Mouse (Mus musculus) retina, postnatal 1 day (tissue): ENCODE results near the gene Strn.
"Not testable (repeated sequence)": the region's sequence is repeated elsewhere in the genome, so short reads cannot be mapped to it uniquely, and the experiment has no call there.

Experiments used
- DNase-seq: peaks from one replicate; pipeline ENCODE4 v3.0.0-alpha.2; 2012

The Strn gene

DNA sequence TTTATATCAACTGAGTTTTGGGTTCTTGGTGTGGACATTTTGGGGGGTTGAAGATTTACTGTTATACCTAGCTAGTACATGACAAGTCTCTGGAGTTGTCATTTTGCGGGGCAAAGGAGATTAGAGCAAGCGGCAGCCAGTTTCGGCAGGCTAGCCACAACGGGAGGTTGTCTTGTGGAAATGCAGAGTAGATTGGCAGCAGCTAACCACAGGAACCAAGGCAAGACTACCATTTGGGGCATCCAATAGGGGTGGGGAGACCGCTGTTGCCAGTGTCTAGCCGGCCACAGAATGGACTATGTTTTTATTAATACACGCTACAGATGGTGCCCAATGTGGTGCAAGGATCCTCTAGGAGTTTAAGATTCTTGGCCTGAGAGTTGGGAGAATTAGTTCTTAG, 28.6 kb downstream of the Strn start:
- DNase-seq: no peak

DNA sequence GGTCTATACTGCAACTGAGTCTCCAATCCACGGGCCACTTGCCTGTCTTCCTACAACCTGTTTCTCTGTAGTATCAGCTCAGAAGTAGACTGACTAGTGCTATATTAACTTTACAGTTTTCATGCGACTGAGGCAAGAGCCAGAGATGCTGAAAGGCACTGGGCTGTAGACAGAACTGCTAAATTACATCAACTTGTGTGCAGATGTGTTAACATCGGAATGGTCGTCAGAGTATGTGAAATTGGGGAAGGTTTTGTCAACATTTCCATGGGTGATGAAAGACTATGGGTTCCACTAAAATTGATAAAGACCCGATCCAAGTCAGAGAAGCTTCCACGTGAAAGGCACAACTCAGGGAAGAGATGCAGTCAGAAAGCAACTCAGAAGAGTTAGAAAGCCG, 34.0 kb downstream of the Strn start:
- no peak for DNase-seq

DNA sequence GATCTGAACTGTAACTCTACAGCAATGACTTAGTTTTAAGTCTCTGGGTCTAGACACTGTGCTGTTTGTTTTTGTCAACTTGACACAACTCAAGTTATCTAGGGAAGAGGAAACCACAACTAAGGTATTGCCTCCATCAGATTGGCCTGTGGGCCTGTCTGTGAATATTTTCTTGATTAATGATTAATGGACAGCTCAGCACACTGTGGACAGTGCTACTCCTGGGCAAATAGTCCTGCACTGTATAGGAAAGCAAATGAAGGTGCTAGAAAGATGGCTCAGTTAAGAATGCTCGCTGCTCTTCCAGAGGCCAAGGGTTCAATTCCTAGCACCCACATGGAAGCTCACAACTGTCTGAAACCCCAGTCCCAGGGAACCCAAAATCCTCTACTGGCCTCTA, 38.0 kb downstream of the Strn start:
- DNase-seq: no peak

DNA sequence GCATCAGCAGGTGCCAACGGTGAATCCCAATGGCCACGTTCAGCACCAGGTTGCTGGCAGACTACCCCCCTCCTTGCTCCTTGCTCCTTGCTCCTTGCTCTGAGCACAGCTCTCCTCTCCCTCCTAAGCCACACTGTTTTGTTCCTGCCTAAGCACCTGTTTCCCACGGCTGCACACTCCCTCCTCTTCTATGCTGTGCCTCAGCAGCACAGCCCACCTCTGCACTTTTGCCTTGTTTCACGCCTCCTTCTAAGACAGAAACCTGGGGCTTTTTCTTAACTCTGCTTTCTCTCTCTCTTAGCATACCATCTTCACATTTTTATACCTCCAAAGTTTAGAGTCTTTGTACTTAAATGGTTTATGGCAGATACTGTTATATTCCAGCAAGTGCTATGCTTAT, 39.5 kb downstream of the Strn start:
- no peak for DNase-seq

DNA sequence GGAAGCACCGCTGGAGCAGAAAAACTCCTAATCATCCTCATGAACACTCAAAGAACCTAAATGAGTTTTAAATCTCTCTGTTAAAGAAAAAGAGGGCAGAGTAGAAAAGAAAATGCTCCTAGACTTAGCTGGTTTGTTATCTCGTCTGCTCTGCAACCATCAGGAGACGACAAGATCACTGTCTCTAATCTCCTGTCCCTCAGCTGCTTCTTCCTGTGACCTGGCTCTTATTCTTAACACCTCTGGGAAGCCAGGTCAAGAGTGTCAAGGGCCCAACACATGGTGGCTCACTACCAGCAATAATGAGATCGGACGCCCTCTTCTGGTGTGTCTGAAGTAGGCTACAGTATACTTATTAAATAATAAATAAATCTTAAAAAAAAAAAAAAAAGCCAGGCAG, 40.1 kb downstream of the Strn start:
- DNase-seq: no peak

DNA sequence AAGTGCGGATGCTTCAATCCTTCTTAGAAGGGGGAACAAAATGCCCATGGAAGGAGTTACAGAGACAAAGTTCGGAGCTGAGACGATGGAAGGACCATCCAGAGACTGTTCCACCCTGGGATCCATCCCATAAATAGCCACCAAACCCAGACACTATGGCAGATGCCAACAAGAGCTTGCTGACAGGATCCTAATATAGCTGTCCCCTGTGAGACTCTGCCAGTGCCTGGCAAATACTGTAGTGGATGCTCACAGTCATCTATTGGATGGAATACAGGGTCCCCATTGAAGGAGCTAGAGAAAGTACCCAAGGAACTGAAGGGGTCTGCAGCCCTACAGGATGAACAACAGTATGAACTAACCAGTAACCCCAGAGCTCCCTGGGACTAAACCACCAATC, 47.8 kb downstream of the Strn start:
- DNase-seq: not testable (repeated sequence)

DNA sequence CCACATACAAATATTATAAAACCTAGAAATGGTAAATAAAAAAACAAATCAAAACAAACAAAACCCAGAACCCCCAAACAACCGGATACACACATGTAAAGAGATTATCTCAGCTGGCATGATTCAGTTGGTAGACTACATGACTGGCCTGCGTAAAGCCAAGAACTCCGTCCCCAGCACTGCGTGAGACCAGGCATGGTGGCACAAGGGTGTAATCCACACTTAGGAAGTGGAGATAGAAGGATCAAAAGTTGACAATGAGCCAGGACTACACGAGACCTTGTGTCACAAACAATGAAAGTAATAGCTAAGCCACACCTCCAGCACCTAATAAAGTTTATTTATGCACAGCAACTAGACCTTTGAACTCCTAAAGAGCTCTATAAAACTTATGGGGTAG, 49.0 kb downstream of the Strn start:
- DNase-seq: no peak

DNA sequence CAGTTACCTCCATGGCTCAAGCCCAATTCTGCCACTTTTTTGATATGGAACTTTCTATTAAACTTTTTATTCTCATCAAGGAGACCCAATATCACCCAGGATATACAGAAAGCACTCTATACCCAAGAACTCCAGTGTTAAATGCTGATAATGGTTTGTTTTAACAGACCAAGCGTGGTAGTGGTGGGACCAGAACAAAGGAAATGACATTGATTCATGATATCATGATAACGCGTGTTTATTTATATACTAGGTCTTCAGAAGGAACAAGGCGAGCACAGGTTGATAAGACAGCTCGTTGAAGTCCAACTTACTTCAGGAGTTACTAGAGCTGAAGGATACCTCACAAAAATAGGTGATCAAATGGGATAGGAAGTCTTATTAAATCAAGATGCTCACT, 52.0 kb downstream of the Strn start:
- DNase-seq: no peak

DNA sequence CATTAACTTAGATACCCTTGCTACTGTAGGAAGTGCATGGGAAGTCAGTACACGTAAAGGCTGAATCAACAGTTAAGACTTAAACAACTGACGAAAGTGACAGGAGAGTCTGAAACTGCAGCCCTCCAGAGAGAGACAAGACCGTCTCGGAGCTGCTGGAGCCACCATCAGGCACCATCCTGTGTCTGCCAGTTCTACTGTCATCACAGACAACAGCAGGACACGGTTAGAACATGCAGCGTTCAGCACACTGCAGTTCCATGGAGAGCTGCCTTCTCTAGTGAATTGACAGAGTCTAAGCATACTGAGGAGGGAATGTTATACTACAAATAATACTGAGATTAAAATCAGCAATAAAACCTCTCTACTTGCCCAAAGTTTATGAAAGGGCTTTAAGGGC, 54.6 kb downstream of the Strn start:
- DNase-seq: no peak

DNA sequence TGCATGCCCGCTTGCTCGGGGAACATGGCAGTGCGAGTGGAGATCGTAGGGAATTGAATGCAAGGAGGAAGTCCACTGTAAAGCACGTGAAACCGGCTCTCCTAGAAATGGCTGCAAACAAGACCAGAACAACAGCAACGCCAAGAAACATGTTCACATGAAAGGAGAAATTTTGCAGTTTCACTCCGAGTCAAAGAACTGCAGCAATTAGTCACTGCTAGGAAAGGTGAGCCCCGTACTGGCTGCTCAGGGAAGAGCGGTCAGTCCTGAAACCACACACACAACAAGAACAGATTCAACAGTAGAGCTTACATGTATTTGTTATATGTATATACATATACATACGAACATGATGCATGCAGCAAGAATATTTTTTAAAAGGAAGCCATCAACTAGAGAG, 57.5 kb downstream of the Strn start:
- no peak for DNase-seq

DNA sequence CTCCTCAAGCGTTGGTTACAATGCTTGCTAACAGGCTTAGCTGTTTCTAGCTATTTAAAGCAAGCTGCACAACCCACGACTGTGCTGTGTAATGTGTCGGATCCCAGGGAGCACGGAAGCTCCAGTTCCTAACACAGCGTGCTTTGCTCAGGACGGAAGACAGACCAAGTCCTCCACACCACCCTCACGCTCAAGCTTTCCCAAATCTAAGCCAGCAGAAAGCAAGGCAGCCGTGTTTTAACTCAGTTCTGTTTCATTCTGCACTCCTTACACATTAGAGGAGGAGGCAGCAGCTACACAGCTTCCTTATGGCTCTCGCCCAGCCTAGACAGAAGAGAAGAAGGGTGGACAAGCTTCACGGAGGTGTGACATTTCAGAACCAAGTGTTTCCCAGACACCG, 60.2 kb downstream of the Strn start:
- no peak for DNase-seq

DNA sequence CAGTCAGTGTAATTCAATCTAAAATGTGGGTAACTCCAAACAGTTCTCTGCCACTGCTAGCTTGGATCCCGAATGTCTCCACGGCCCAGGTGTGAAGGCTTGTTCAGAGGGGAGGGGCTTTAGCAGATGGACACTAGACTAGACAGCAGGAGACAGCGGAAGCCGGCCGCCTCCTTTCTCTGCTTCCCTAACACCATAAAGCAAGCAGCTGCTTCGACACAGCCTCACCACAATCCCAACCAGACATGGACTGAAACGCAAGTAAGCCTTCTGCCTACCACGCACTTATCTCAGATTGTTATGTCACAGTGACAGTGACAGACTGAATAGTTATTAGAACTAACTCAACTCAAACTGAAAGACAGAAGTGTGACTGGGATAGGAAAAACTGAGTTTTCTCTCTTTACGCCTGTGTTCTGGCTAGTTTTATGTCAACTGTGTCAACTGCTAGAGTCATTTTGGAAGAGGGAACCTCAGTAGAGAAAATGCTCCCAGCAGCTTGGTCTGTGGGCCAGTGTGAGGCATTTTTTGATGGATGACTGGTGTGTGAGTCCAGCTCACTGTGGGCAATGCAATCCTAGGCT, 71.9 kb downstream of the Strn start:
- DNase-seq: no peak

DNA sequence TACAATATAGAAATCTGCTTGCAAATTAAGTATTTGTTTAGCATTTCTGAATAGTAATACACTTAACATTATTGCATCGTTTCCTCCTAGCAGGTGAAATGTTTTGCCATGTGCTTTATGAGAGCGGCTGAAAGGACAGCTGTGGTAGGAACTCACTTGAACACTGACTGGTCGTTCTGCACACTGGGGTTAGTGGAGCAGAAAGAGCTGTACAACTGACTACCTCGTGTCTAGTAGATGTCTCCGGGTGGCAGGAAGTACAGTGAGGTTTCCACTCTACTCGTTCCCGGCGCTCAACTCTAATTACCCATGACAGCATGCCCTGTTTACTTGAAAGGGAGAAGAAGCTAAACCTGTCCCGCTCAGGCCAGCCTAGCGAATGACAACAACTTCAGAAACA, 82.2 kb downstream of the Strn start:
- DNase-seq: peak; percentile 66

DNA sequence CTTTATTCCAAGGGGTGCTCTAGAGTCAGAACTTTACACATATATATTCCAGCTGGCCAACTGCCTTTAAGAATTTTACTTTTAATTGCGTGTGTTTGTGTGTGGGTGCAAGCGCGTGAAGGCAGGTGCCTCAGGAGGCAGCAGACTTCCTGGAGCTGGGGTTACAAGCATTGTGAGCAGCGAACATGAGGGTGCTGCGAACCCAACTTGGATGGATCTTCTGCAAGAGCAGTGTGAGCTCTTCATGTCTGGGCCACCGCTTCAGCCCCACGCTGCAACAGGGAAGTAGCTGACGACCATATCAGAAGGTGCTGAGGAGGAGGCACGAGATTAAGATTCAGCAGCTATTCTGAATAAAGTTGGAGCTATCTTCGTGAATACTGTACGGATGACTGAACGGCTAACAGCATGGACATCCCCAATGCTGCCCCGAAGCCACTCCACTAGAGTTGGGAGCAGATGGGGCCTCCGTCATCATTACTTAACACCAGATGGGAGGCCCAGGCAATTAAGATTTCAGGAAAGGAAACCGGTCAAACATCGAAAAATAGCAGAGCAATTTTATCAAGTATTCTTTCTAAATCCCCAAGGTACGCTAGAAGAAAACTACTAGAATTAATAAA, 93.0 kb downstream of the Strn start:
- DNase-seq: peak; percentile 69

DNA sequence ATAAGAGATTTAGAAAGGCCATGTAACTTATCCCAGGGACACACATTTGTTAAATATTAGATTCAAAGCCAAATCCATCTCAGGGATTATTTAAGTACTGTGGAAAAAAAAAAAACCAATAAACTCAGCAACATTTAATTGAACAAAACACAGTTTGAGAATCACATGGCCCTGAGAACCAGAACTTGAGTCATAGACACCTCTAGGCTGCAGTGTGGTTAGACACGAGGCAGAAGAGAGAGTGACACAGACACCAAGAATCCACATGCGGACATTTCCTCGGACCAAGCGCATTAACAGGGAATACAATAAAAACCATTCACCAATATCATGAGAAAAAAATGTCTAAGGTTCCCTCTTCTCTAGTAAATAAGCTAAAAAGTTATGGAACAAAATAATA, 94.7 kb downstream of the Strn start:
- DNase-seq: no peak

DNA sequence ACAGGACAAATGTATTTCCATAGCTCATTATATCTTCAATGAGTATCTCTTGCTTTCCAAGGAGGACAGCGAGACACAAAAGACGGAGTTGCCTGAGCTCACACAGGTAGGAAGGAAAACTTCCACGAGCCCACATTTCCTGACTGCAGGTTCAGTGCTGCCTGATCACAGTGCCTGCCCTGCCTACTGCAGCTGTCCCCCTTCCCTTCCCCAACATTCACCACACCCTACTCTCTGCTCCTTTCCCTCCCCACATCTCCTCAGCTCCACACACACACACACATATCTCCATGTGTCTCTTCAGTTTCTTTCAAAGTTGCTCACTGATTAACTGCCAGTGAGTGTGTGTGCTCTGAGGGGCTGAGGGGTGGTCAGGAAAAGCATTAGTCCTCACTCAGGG, 96.6 kb downstream of the Strn start:
- DNase-seq: no peak

DNA sequence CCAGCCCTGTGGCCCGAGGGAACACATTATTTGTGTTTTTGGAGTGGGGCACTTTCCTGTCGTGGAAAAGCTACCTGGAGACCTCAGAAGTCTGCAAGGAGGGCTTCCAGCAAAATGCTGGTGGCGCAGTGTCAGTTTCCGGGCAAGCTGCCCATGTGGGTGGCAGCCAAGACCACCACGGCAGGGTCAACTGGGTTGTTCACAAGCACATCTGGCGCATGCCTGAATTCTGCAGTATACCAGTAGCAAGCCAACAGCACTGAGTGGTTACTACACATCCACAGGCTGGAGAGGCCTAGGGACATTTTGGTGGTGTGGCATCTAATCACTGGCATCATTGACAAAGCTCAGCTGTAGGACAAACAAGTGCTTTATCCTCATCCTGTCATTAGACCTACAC, 97.9 kb downstream of the Strn start:
- DNase-seq: no peak

DNA sequence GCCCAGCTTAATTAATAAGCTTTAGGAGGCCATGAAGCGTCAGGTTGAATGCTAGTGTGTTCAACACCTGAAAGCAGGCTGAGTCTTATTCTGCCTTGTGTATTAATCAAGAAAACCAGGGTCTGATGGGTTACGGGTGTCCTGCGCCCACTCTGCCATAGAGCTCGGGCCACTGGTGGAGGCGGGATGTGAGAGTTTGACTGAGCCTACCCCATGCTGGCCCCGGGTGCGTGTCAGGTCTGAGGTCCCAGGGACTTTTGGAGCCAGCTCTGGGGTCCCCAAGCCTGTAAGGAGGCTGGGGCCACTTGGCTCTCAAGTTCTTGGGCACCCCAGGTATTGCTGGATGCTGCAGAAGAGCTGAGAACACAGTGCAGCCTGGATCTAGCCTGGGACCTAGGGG, 99.9 kb downstream of the Strn start:
- DNase-seq: no peak

DNA sequence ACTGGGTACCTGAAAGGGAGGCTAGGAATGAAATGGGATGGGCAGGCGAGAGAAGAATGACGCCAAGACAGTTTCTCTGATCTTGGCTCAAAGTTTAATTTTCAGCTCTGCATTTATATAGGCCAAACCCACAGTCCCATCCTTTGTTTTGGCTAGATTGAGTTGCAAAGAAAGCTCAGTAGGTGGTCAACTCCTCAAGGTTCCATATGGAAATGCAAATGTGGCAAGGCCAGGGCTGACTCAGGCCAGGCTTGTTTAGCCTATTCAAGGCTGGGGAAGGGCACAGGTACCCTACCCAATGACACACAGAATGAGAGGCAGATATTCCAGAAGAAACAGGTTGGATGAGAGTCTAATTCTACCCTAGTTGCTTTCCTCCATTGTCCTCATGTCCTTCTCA, 101.4 kb downstream of the Strn start:
- DNase-seq: no peak

DNA sequence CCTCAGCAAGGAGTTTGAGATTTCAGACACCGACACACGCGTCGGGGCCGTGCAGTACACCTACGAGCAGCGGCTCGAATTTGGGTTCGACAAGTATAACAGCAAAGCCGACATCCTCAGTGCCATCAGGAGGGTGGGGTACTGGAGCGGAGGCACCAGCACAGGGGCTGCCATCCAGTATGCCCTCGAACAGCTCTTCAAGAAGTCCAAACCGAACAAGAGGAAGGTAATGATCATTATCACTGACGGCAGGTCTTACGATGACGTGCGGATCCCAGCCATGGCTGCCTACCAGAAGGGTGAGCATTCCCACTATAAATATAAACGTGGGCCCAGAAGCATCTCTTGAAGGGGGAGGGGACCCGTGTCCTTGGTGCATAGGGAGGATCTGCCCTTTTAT, 112.1 kb downstream of the Strn start:
- no peak for DNase-seq

DNA sequence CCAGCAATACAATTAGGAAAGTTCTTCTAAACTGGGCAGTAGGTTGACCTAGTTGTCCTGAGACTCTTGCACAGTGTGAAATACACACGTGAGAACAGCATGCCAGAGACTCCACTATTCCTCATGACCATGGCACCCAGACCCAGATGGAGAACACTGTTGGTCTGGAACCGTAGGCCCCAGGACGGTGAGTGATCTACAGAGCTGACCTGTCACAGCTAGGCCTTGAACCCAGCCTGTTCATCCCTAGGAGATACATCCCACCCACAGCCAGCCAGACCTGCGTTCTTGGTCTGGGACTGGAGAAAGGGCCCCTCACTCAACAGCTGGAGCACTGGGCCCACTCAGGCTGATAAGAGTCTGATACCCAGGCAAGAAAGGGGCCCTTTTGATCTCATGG, 115.1 kb downstream of the Strn start:
- DNase-seq: no peak

DNA sequence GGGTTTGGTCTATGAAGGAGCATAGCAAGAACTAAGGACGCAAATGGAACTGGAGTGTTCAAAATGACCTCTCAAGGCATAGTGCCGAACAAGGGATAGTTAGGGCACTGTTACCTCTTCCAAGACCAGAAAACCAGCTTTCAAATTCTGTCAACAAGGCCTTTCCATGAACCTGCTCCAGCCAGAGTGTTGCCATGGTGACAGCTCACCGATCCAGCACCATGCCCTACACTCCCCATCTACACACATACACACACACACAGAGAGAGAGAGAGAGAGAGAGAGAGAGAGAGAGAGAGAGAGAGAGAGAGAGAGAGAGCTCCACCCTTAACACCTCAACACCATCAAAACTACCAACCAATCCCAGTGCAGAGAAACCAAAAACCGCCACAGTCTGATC, 116.3 kb downstream of the Strn start:
- no peak for DNase-seq

DNA sequence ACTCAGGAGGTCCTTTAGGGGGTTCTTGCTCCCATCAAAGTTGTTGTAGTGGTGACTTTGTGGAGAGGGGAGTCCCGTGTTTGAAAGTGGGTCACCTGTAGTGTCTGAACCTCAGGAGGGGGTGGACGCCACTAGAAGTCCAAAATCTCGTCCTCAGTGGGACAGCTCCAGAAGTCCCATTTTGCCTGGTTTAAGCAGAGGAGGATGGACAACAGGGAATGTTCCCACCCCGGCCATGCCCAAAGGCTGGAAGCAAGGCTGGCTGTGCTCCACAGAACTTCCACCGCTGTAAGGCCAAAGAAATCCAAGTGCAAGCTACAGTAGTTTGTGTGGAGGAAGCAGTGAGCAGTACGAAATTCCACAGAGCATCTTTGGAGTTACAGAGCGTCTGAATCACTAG, 117.0 kb downstream of the Strn start:
- DNase-seq: no peak

DNA sequence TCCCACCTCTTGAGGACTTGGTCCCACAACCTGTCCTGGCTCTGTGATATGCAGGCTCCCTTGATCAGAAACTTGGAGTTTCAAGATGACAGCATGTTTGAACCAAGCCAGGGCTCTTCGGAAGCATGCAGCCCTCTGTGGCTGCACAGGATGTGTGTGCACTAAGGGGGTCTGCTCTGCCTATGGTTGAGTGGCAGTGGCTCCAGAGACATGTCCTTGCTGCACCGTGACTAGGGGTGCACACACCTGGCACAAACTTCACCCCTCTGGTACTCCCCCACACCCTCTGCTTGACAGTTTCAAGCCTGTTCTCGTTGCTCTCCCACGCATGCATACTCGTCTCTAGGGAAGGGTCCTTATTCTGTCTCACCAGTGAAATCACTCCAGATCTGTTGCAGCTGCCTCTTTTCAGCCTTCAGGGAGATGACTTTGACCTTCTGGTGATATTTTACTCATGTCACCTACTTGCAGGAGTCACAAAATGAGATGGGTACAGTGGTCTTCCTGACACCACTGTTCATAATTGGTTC, 118.8 kb downstream of the Strn start:
- no peak for DNase-seq

DNA sequence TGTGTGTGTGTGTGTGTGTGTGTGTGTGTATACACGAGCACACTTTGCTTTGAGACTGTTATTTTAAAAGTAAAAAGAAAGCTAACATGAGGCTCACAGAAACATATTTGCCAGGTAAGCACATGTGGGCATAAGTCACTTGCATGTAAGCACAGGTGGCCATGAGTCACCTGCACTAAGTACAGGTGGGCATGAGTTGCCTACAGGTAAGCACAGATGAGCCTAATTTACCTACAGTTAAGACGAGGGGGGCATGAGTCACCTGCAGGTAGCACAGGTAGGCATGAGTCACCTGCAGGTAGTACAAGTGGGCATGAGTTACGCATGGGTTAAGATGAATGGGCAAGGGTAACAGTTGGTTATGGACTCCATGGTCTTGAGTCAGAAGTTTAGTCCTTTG, 121.9 kb downstream of the Strn start:
- no peak for DNase-seq
